Mouse (Mus musculus) C2C12 (cell line): ENCODE measurements at regions not wholly inside any gene's neighbourhood (a gene's known extent, or its start where the extent isn't known, plus 50 kb on each side); places are given as distances from the start of the nearest gene placed in this dataset.

Source experiments
- H3K27me3 ChIP-seq: one replicate; pipeline ENCODE4 v1.6.1; 2011; ENCODE audit not compliant: control insufficient read depth, insufficient read depth, insufficient read length
- H3K36me3 ChIP-seq: one replicate; pipeline ENCODE4 v1.6.1; 2011; ENCODE audit not compliant: control insufficient read depth, insufficient read depth
- H3K4me3 ChIP-seq: one replicate; pipeline ENCODE4 v1.5.1; 2011; ENCODE audit warnings: mild to moderate bottlenecking, control low read depth; ENCODE audit not compliant: poor library complexity, insufficient read depth, severe bottlenecking
- H3K79me2 ChIP-seq: one replicate; pipeline ENCODE4 v1.6.1; 2011; ENCODE audit not compliant: control insufficient read depth, insufficient read depth
- H3K79me3 ChIP-seq: one replicate; pipeline ENCODE4 v1.6.1; 2011; ENCODE audit warnings: low read depth, control low read depth
- H3ac ChIP-seq: one replicate; pipeline ENCODE3; 2011; ENCODE audit warnings: low read depth; ENCODE audit not compliant: control insufficient read depth, insufficient read length
- CEBPB ChIP-seq: IDR thresholded peaks from one replicate; pipeline ENCODE4 v1.6.1; 2011; ENCODE audit warnings: low read depth, mild to moderate bottlenecking, control low read depth, moderate library complexity
- CTCF ChIP-seq: IDR thresholded peaks from one replicate; pipeline ENCODE4 v1.5.1; 2011; ENCODE audit not compliant: control insufficient read depth, insufficient read depth, insufficient read length
- FOSL1 ChIP-seq: IDR thresholded peaks from one replicate; pipeline ENCODE4 v1.8.0; 2011; ENCODE audit warnings: mild to moderate bottlenecking, low read length; ENCODE audit not compliant: poor library complexity, insufficient read depth, severe bottlenecking
- MAX ChIP-seq: IDR thresholded peaks from one replicate; pipeline ENCODE4 v1.6.1; 2011; ENCODE audit warnings: mild to moderate bottlenecking, control low read depth
- MYOD1 ChIP-seq: IDR thresholded peaks from one replicate; pipeline ENCODE4 v1.6.1; 2011; ENCODE audit warnings: low read depth; ENCODE audit not compliant: control insufficient read depth, insufficient read length
- MYOG ChIP-seq: IDR thresholded peaks from one replicate; pipeline ENCODE4 v1.6.1; 2011; ENCODE audit not compliant: control insufficient read depth, insufficient read length; ENCODE audit errors: extremely low read depth
- USF1 ChIP-seq: IDR thresholded peaks from one replicate; pipeline ENCODE4 v1.6.1; 2011; ENCODE audit warnings: low read depth, mild to moderate bottlenecking, control low read depth, moderate library complexity

GRCm38 (mm10) chr4:7269047-7269446, 969.8 kb downstream of the Car8 start:
- TF ChIP-seq USF1 = no peak
- TF ChIP-seq MAX = no peak
- TF ChIP-seq MYOD1 = no peak
- TF ChIP-seq MYOG = no peak
- TF ChIP-seq CEBPB = no peak
- no peak for TF ChIP-seq CTCF
- TF ChIP-seq FOSL1 = no peak
- Histone ChIP-seq H3K4me3 (no peak overlapping the region), H3K27me3 (no peaks in the 10 kb centered on the region), H3K36me3 (no peaks in the 10 kb centered on the region), H3K79me3 (no peaks in the 10 kb centered on the region), H3ac (no peak overlapping the region), H3K79me2 (no peaks in the 10 kb centered on the region)

- TF ChIP-seq MYOD1 (no peak), USF1 (no peak), CEBPB (no peak), FOSL1 (no peak), MAX (no peak), MYOG (no peak), CTCF (no peak)
- Histone ChIP-seq H3K36me3 (no peaks in the 10 kb centered on the region), H3K79me3 (no peaks in the 10 kb centered on the region), H3K79me2 (no peaks in the 10 kb centered on the region), H3ac (no peak overlapping the region), H3K27me3 (no peaks in the 10 kb centered on the region), H3K4me3 (no peak overlapping the region)
These were observed 982.4 kb downstream of the Car8 start for GRCm38 (mm10) chr4:7256486-7256885.

GRCm38 (mm10) chr4:7253616-7254015, 985.2 kb downstream of the Car8 start:
- Histone ChIP-seq H3K4me3 (no peak overlapping the region), H3K79me2 (no peaks in the 10 kb centered on the region), H3K79me3 (no peaks in the 10 kb centered on the region), H3ac (no peak overlapping the region), H3K27me3 (no peaks in the 10 kb centered on the region), H3K36me3 (no peaks in the 10 kb centered on the region)
- TF ChIP-seq CEBPB = no peak
- TF ChIP-seq CTCF = no peak
- TF ChIP-seq USF1 = no peak
- no peak for TF ChIP-seq MYOG
- no peak for TF ChIP-seq FOSL1
- no peak for TF ChIP-seq MYOD1
- TF ChIP-seq MAX = no peak

GRCm38 (mm10) chr4:7251641-7252040, 987.2 kb downstream of the Car8 start:
- TF ChIP-seq CEBPB (no peak), USF1 (no peak), CTCF (no peak), FOSL1 (no peak), MYOG (no peak), MAX (no peak), MYOD1 (no peak)
- Histone ChIP-seq H3K79me3 (no peaks in the 10 kb centered on the region), H3ac (no peak overlapping the region), H3K27me3 (no peaks in the 10 kb centered on the region), H3K36me3 (no peaks in the 10 kb centered on the region), H3K79me2 (no peaks in the 10 kb centered on the region), H3K4me3 (no peak overlapping the region)

GRCm38 (mm10) chr4:7247816-7248215, 991.0 kb downstream of the Car8 start:
- H3K4me3 ChIP-seq = no peak overlapping the region
- H3ac ChIP-seq = no peak overlapping the region
- no peaks in the 10 kb centered on the region for H3K79me3 ChIP-seq
- TF ChIP-seq MYOG (no peak), USF1 (no peak), MAX (no peak)
- no peaks in the 10 kb centered on the region for H3K27me3 ChIP-seq
- H3K79me2 ChIP-seq = no peaks in the 10 kb centered on the region
- no peaks in the 10 kb centered on the region for H3K36me3 ChIP-seq

- Histone ChIP-seq H3K4me3 (no peak overlapping the region), H3K79me3 (no peaks in the 10 kb centered on the region), H3ac (no peak overlapping the region), H3K79me2 (no peaks in the 10 kb centered on the region), H3K36me3 (no peaks in the 10 kb centered on the region), H3K27me3 (no peaks in the 10 kb centered on the region)
- TF ChIP-seq FOSL1 = no peak
- no peak for TF ChIP-seq MYOD1
These were observed 991.6 kb downstream of the Car8 start for GRCm38 (mm10) chr4:7247244-7247643.
